Comparison of ENCODE assay signal across 12 mouse cellular contexts in genomic region chr16:55807505-55807932, GRCm38 (mm10). TPM values are rescaled to one million over a fixed set of nuclear protein-coding genes. Genes with fewer than 3 reads are reported as not detected.
DNase-seq lines count a peak whose midpoint lies in the region; ATAC-seq lines count a peak whose summit lies in the region.
"Had no signal": no experiment of that assay in that cellular context is flagged by ENCODE, and none has a peak within 500 bp of the region (broad histone marks: within the 10 kb centered on the region; RNA-seq: fewer than 3 reads in every experiment).

No protein-coding gene starts in this region.

- 27% methylated on average over 6 of the region's 6 CpGs for WGBS in embryonic facial prominence, embryonic 14.5 days

- no peak overlapping the region for H3K27ac ChIP-seq in embryonic facial prominence, embryonic 14.5 days (replicated peaks; ENCODE audit: low read depth, low read length)
- H3K27ac ChIP-seq: embryonic facial prominence, embryonic 13.5 days; neural tube, embryonic 12.5 days had no signal

- no peaks in the 10 kb centered on the region for H3K27me3 ChIP-seq in embryonic facial prominence, embryonic 14.5 days (replicated peaks; ENCODE audit: control insufficient read depth, insufficient read depth, low read length)
- H3K27me3 ChIP-seq: embryonic facial prominence, embryonic 13.5 days; neural tube, embryonic 12.5 days had no signal

- H3K9me3 ChIP-seq in embryonic facial prominence, embryonic 14.5 days (ENCODE audit: control insufficient read depth, low read length): no peaks in the 10 kb centered on the region
- H3K9me3 ChIP-seq: embryonic facial prominence, embryonic 13.5 days; neural tube, embryonic 12.5 days had no signal

- ATAC-seq in embryonic facial prominence, embryonic 14.5 days (ENCODE audit: low read depth): peak; percentile 68; the same call in 1 of the 2 replicates
- ATAC-seq: liver, postnatal 0 days had no signal

- H3K4me3 ChIP-seq in embryonic facial prominence, embryonic 14.5 days (ENCODE audit: low read depth, low read length): no peak overlapping the region
- H3K4me3 ChIP-seq: embryonic facial prominence, embryonic 13.5 days; neural tube, embryonic 12.5 days had no signal

- H3K36me3 ChIP-seq in embryonic facial prominence, embryonic 14.5 days (ENCODE audit: control insufficient read depth, insufficient read depth, low read length): peaks cover 22% of the 10 kb centered on the region

- intact Hi-C loops in heart, postnatal 10 days (cut with DNase I): no loop called here
- intact Hi-C loops in heart, postnatal 14 days (cut with DNase I): no loop called here
- intact Hi-C loops in left cerebral cortex, postnatal 10 days (cut with DNase I): no loop called here

- no peaks in the 10 kb centered on the region for H3K4me1 ChIP-seq in embryonic facial prominence, embryonic 14.5 days (ENCODE audit: control insufficient read depth, insufficient read depth, low read length)
- H3K4me1 ChIP-seq: neural tube, embryonic 12.5 days had no signal

- H3K9ac ChIP-seq in embryonic facial prominence, embryonic 14.5 days (ENCODE audit: low read depth, low read length): no peak overlapping the region
- H3K9ac ChIP-seq: embryonic facial prominence, embryonic 13.5 days; liver, postnatal 0 days; neural tube, embryonic 12.5 days had no signal

- DNase-seq in heart, postnatal 10 days: peak; percentile 23 to 31
- no peak for DNase-seq in heart, postnatal 14 days
- peak; percentile 72 for DNase-seq in Muller cell, postnatal 12 days (ENCODE audit: inconsistent ontology term)
- DNase-seq in embryonic facial prominence, embryonic 14.5 days (ENCODE audit: low spot score): peak; percentile 88
- DNase-seq in lung, postnatal 25 days (ENCODE audit: low spot score): peak; percentile 49
- DNase-seq in ovary, postnatal 36 days (ENCODE audit: low spot score): no peak
- no peak for DNase-seq in left cerebral cortex, postnatal 10 days (ENCODE audit: extremely low spot score in 1 of 2, low spot score in 2 of 2)
- DNase-seq: gastrocnemius, postnatal 36 days; kidney, adult 11 months; liver, postnatal 0 days had no signal

- H3K4me2 ChIP-seq in embryonic facial prominence, embryonic 14.5 days (ENCODE audit: low read depth, low read length): no peak overlapping the region
- H3K4me2 ChIP-seq: embryonic facial prominence, embryonic 13.5 days; neural tube, embryonic 12.5 days had no signal

RNA-seq across cellular contexts. Expression of gene Nfkbiz, which starts 31.2 kb away (rescaled TPM):
- total RNA-seq in heart, postnatal 10 days (2021): 1 to 10 TPM; 3.0 to 4.0 TPM
- total RNA-seq in heart, postnatal 14 days (2021): 1 to 10 TPM; 2.9 to 3.3 TPM
- 4.5 and 5.5 TPM in 2 replicates for polyA plus RNA-seq in embryonic facial prominence, embryonic 14.5 days (2014; fragmentation: Nextera tagmentation; extraction: Ambion mirVana)
- total RNA-seq in left cerebral cortex, postnatal 10 days (2021): 1 to 10 TPM; 2.6 to 2.8 TPM

Comparison
In these comparisons a context has a peak if more than half of its experiments do, and no peak if none do; other contexts are left out.
1. DNase-seq: peak in heart, postnatal 10 days (2 of 2), Muller cell, postnatal 12 days (single experiment), embryonic facial prominence, embryonic 14.5 days (single experiment) and lung, postnatal 25 days (single experiment); none in heart, postnatal 14 days (0 of 2), ovary, postnatal 36 days (single experiment) and left cerebral cortex, postnatal 10 days (0 of 2).